Mouse (Mus musculus) bone marrow, adult 2 months (tissue): ENCODE measurements at regions not wholly inside any gene's neighbourhood (a gene's known extent, or its start where the extent isn't known, plus 50 kb on each side); places are given as distances from the start of the nearest gene placed in this dataset.

Source experiments
- H3K27ac ChIP-seq: fragments of 200-500 bp; 2 replicates; pipeline ENCODE4 v1.5.1; 2012; ENCODE audit warnings: low read depth, mild to moderate bottlenecking, control low read depth, inconsistent platforms, low read length; ENCODE audit not compliant: control insufficient read depth, poor library complexity, insufficient read depth
- H3K4me1 ChIP-seq: fragments of 200-500 bp; 2 replicates; pipeline ENCODE4 v1.6.1; 2011; ENCODE audit warnings: low read length; ENCODE audit not compliant: control insufficient read depth, insufficient read depth
- H3K4me3 ChIP-seq: fragments of 200-500 bp; replicated peaks from 2 replicates; pipeline ENCODE3; 2011; ENCODE audit warnings: mild to moderate bottlenecking, low read depth, low read length, control low read depth; ENCODE audit not compliant: control insufficient read depth
- CTCF ChIP-seq: fragments of 200-500 bp; IDR thresholded peaks from 2 replicates; pipeline ENCODE4 v1.5.1; 2011; ENCODE audit warnings: low read length, control low read depth; ENCODE audit not compliant: control insufficient read depth, insufficient read depth
- POLR2A ChIP-seq: fragments of 200-500 bp; IDR thresholded peaks from 2 replicates; pipeline ENCODE4 v1.6.1; 2011; ENCODE audit warnings: low read depth, mild to moderate bottlenecking, control low read depth, low read length, borderline replicate concordance; ENCODE audit not compliant: control insufficient read depth
- WGBS: fragments of 180-500 bp; shearing (Covaris S2); methylation state at CpG from one replicate; pipeline ENCODE4 v1.1.7; 2018; 5-methylcytosine and 5-hydroxymethylcytosine counted together

DNA sequence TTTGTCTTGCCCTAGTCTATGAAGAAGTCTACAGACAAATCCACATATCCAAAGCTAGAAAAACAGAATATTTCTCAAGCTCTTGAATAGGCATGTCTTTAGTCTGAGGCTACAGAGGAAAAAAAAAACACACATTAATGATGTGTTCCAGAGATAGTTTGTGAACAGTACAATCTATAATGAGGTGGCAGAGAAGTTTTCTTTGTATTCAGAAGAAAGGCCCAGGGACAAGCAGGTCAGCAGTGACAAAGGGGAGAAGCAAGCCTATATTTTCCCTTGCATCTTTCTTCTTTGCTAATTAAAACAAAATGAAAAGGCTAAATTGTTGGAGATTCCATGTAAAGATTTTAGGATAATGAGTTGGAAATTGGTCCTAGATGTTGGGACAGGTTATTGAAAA, 414.7 kb downstream of the Tmem161b start:
- no peak for TF ChIP-seq CTCF
- TF ChIP-seq POLR2A, result no peak
- no peak overlapping the region for H3K27ac ChIP-seq
- no peak overlapping the region for H3K4me3 ChIP-seq
- H3K4me1 ChIP-seq, result no peaks in the 10 kb centered on the region

DNA sequence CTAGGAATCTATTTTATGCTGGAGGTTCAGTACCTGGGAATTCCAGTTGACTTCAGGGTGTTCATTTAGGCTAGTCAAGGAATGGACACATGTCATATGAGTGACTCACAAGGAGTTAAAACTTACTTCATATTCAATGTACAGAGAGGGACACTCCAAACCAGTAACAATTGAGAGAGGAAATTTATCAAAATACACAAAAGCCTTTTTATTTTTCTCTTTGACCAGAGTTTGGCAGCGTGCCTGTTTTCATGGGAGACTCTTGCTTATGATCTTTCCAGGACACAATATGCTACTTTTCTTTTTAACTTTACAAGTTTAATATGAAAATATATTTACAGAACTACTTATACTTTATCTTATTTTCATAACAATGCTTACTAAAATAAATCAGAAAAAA, 415.5 kb downstream of the Tmem161b start:
- no peak overlapping the region for H3K4me3 ChIP-seq
- H3K27ac ChIP-seq, result no peak overlapping the region
- no peaks in the 10 kb centered on the region for H3K4me1 ChIP-seq
- WGBS, result 76% methylated on average over 1 of the region's 1 CpGs
- TF ChIP-seq CTCF (no peak), POLR2A (no peak)

DNA sequence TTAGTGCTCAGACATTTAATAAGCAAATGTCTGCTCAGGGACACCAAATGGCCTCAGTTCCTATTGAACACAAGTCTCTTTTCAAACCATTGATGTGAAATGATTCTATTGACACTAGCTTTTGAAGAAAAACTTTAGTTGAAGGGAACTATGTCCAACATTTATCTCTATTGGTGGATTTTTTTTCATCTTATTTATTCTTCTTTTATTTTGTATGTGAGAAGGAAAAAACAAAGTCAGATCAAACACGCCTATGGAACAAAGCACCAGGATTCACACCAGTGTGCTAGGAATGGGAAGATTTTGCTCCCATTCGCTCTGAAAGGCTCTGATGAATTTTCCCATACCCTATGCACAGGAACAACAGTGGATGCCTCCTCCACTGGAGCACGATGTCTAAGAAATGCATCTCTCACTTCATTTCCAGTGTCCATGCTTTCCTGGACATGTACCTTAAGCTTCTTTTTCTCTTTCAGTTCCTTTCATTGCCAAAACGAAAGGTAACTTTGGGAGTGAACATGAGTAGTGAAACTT, 416.4 kb downstream of the Tmem161b start:
- Histone ChIP-seq H3K4me3 (no peak overlapping the region), H3K4me1 (no peaks in the 10 kb centered on the region), H3K27ac (no peak overlapping the region)
- TF ChIP-seq CTCF (no peak), POLR2A (no peak)
- 69% methylated on average over 4 of the region's 4 CpGs for WGBS

DNA sequence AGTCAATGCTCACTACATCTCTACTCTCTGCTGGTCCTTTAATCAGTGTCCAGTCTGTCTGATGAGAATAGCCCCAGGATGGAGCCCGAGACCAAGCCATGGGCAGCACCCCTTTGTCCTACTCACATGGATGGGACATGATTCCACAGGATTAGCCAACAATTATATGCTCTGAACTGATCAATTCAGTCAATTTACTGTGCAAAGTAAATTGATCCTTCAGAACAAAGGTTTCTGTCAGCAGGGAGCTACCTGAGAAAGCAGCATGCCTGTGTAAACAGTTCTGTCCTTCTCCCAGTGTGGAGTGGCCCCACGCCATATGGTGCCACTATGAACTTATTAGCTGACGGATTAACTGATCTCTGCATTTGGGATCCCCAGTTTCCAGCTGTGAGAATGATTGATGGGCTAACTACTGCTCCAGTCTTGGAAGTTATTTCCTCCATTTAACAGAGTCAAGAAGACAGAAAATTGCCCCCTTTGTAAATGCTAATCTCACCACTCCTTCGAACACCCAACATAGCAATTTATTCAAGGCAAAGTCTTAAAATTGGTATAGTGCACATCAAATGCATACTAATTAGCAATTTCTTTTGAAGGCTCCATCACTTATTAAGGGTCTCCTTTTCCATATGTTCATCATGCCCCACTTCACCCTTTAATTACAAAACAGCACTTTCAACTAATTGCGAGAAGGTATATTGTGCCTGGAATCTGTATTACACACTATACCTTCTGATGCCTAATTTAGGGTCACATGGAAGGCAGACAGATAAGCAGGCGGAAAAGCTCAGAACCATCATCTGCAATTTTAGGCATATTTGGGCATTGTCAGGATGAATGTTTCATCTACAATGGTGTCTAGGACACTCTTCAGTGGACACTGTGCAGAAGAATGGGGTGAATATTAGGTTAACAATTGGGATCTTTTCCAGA, 417.3 kb downstream of the Tmem161b start:
- H3K4me1 ChIP-seq, result no peaks in the 10 kb centered on the region
- no peak overlapping the region for H3K4me3 ChIP-seq
- H3K27ac ChIP-seq, result no peak overlapping the region
- 80% methylated on average over 6 of the region's 6 CpGs for WGBS
- TF ChIP-seq POLR2A (no peak), CTCF (no peak)

DNA sequence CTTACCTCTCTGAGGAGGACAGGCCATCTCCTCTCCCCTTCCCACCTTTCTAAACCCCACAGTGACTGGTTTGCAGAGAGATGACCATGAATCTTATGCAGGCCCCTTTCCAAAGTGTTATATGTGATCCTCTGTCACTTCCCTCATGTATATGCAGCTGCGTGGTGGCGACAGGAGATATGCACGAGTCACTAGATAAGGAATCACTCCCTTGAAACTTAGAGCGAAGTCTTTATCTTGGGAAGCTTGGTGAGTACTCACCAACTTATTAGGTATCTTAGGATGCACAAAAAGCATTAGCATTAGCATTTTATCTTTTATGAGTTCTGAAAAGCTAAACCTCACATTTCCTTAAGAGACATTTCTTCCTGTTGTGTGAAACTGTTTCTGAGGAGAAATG, 421.9 kb downstream of the Tmem161b start:
- no peak overlapping the region for H3K4me3 ChIP-seq
- 67% methylated on average over 4 of the region's 4 CpGs for WGBS
- no peaks in the 10 kb centered on the region for H3K4me1 ChIP-seq
- TF ChIP-seq CTCF (no peak), POLR2A (no peak)
- H3K27ac ChIP-seq, result no peak overlapping the region

DNA sequence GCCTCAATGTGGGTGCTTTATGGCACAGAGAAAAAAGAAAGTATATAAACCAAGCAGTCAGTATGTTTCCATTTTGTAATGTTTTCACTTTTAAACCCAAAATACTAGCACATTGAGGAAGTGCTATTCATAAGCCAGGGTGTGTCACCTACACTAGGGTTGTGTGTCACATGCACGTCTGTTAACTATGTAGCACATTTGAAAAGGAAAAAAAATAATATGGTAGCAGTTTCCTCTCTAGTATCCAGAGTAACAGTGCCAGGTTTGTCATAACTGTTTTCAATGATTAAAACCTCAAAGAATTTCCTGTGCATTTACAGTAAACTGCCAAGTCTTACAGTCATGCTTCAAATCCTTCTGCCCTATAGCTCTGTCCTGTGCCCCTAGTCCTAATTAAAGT, 424.8 kb downstream of the Tmem161b start:
- TF ChIP-seq POLR2A, result no peak
- no peak for TF ChIP-seq CTCF

DNA sequence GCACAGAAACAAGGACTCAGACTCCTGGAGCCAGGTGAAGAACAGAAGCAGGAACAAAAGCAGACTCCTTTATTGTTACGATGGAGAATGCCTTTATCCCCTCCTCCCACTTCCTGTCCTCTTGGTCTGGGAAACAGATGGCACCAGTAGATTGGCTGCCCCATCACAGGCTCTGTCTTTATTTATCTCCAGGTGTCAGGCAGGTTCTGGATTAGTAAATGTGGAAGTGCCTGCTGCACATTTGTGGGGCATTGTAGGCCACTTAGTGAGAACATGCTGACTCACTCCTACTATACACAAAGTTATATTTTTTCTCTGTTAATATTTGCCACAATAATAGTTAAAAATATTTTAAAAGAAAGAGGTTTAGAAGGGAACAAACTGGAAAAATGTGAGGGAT, 426.0 kb downstream of the Tmem161b start:
- Histone ChIP-seq H3K4me1 (no peaks in the 10 kb centered on the region), H3K27ac (no peak overlapping the region), H3K4me3 (no peak overlapping the region)
- TF ChIP-seq CTCF, result no peak
- TF ChIP-seq POLR2A, result no peak
- WGBS, result 0% methylated on average over 1 of the region's 1 CpGs

More for the DNA sequence above, 424.8 kb downstream of the Tmem161b start:
- 14% methylated on average over 1 of the region's 1 CpGs for WGBS
- H3K4me3 ChIP-seq, result no peak overlapping the region
- H3K27ac ChIP-seq, result no peak overlapping the region
- H3K4me1 ChIP-seq, result no peaks in the 10 kb centered on the region

DNA sequence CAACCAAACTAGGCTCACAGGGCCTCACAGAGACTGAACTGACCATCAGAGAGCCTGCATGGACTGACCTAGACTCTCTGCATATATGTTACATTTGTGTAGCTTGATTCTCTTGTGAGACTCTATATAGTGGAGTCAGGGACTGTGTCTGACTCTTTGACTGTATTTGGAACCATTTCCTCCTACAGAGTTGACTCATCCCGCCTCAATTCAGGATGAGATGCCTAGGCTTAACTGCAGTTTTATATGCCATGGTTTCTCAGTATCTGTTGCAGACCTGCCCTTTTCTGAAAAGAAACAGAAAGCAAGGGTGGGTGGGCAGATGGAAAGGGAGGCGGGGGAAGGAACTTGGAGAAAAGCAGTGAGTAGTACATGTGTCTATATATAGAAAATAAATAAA, 441.9 kb downstream of the Tmem161b start:
- Histone ChIP-seq H3K4me1 (no peaks in the 10 kb centered on the region), H3K4me3 (no peak overlapping the region), H3K27ac (no peak overlapping the region)
- TF ChIP-seq POLR2A (no peak), CTCF (no peak)
- WGBS, result 75% methylated on average over 2 of the region's 2 CpGs
